Mouse (Mus musculus) brown adipose tissue, adult 24 weeks (tissue): ENCODE results near the gene Hnrnpr. TPM values are rescaled to one million over a fixed set of nuclear protein-coding genes. Genes with fewer than 3 reads are reported as not detected.

ENCODE experiments used
- polyA plus RNA-seq: library from polyadenylated mRNA; stranded (reverse); fragments of >200 nt; gene quantifications from 2 replicates; pipeline ENCODE4 v1.2.4, GENCODE M21; 2012; ENCODE audit not compliant: missing spikeins, insufficient read depth, insufficient read length

Gene Hnrnpr
- polyA plus RNA-seq, 1 experiment, result 36.9 TPM

Other genes with a start within 250 kb of the Hnrnpr start
- 75.0 and 78.1 TPM in 2 replicates for gene Id3, start 167.4 kb upstream of the Hnrnpr start, polyA plus RNA-seq
- gene E2f2, start 138.5 kb upstream of the Hnrnpr start, polyA plus RNA-seq, result 2.9 and 6.4 TPM in 2 replicates
- 1.0 and 1.2 TPM in 2 replicates for gene Asap3, start 104.6 kb upstream of the Hnrnpr start, polyA plus RNA-seq
- gene Tcea3, start 63.2 kb upstream of the Hnrnpr start, polyA plus RNA-seq, result 10.3 and 11.6 TPM in 2 replicates
- 3.9 and 6.9 TPM in 2 replicates for gene Zfp46, start 26.3 kb upstream of the Hnrnpr start, polyA plus RNA-seq
- gene Htr1d, start 112.6 kb downstream of the Hnrnpr start, polyA plus RNA-seq, result not detected in 2 replicates
- not detected in 2 replicates for gene 6030445D17Rik, start 151.3 kb downstream of the Hnrnpr start, polyA plus RNA-seq
- gene Luzp1, start 158.8 kb downstream of the Hnrnpr start, polyA plus RNA-seq, result 21.0 and 34.3 TPM in 2 replicates